Mouse (Mus musculus) liver, adult 10 weeks (tissue): Measurements from ENCODE around the gene Wdr5. TPM values are rescaled to one million over a fixed set of nuclear protein-coding genes. Genes with fewer than 3 reads are reported as not detected.

Experiments used
- polyA plus RNA-seq: library from polyadenylated mRNA; stranded (reverse); fragments of 350-450 nt; fragmentation: Illumina TruSeq; extraction: RNeasy Lipid Tissue Mini Kit (QIAGEN cat#74804); gene quantifications from one replicate; pipeline ENCODE4 v1.2.3, GENCODE M21; 2014; ENCODE audit warnings: low read depth, low replicate concordance

The Wdr5 gene
- 11.4 TPM for polyA plus RNA-seq

GRCm38 (mm10) chr2:27514639-27515328 lies at the start of gene Wdr5:
TSS of gene Wdr5 (plus strand) at chr2:27515157.

GRCm38 (mm10) chr2:27507562-27507961 lies 7.4 kb upstream of the Wdr5 start, which contains the start of gene Brd3:
TSS of gene Brd3 (minus strand) at chr2:27507662.

Other genes starting within 250 kb of the Wdr5 start
- gene Vav2, start 88.1 kb upstream of the Wdr5 start, polyA plus RNA-seq = 6.9 TPM
- 0.21 TPM for gene Brd3os, start 72.8 kb upstream of the Wdr5 start, polyA plus RNA-seq
- gene Brd3, start 7.5 kb upstream of the Wdr5 start, polyA plus RNA-seq = 10.4 TPM
- 25.7 TPM for gene Rxra, start 161.3 kb downstream of the Wdr5 start, polyA plus RNA-seq